Mouse (Mus musculus) kidney, adult 2 months (tissue): ENCODE measurements at regions not wholly inside any gene's neighbourhood (a gene's known extent, or its start where the extent isn't known, plus 50 kb on each side); places are given as distances from the start of the nearest gene placed in this dataset.

Source experiments
- CTCF ChIP-seq: fragments of 200-500 bp; conservative IDR thresholded peaks from 2 replicates; pipeline ENCODE4 v1.5.1; 2011; ENCODE audit warnings: low read depth, mild to moderate bottlenecking, control low read depth, low read length, moderate library complexity, mixed read lengths; ENCODE audit not compliant: insufficient read depth, insufficient read length
- POLR2A ChIP-seq: fragments of 200-500 bp; IDR thresholded peaks from one replicate; pipeline ENCODE4 v1.6.1; 2011; ENCODE audit warnings: low read depth, low read length, control low read depth

DNA sequence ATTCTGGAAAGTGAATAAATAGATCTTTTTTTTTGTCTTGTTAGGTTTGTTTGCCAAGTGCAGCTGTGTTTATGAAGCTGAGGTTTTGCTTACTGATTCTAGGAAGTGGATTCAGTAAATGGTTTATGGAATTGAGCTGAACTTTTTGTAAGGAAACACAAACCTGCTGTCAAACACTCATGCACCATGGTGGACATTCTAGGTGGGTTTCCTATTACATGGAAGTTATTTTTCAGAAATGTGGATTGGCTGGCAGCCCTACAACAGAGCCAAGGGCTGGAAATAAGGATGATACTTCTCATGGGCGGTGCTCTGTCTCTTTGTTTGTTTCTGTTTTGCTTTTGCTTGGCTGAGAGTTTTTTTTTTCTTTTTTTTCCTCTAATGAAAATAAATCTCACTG lies 508.5 kb upstream of the Kif2a start:
- TF ChIP-seq CTCF = no peak
- no peak for TF ChIP-seq POLR2A
